Mouse (Mus musculus): ENCODE measurements around the gene Dlg4. TPM values are rescaled to one million over a fixed set of nuclear protein-coding genes. Genes with fewer than 3 reads are reported as not detected.

The Dlg4 gene
- total and polyA plus RNA-seq, 3 experiments: 6.8 to 15.3 (median 7.3) TPM

- TF ChIP-seq RAD21 (IDR thresholded peaks at IDR 0.05; ENCODE audit: low read depth, low read length) (no peak), NRF1 (IDR thresholded peaks at IDR 0.05; ENCODE audit: low read depth, low read length) (no peak)
- H3K79me2 ChIP-seq (replicated peaks; ENCODE audit: control insufficient read depth, extremely low read depth, insufficient read depth, poor library complexity, severe bottlenecking): no peaks in the 10 kb centered on the region
- H3K9ac ChIP-seq (ENCODE audit: insufficient read depth, low read depth): no peak within 1 kb of the TSS
- H3K4me2 ChIP-seq (ENCODE audit: insufficient read depth, low read depth, poor library complexity, severe bottlenecking): no peak within 1 kb of the TSS
- in situ Hi-C loops (cut with MboI; ENCODE audit: low pct_ligation_motif_present, low pct_unique_long_range_greater_than_20kb, low sequenced_read_pairs): loop anchor here (5.0 kb wide), 1 partner anchor 35 kb away; no protein-coding TSS in a partner anchor
- dilution Hi-C loops (cut with MboI; ENCODE audit: extremely low pct_ligation_motif_present, extremely low pct_unique_long_range_greater_than_20kb, low sequenced_read_pairs): no loop called here
- H3K27ac ChIP-seq (ENCODE audit: insufficient read depth, low read depth): no peak within 1 kb of the TSS
- peaks cover 11% of the 10 kb centered on the region for H3K27me3 ChIP-seq (replicated peaks)
- H3K9me3 ChIP-seq (replicated peaks; ENCODE audit: low read length): peaks cover 8% of the 10 kb centered on the region
- no peak within 1 kb of the TSS for H3K4me3 ChIP-seq (replicated peaks in 1 of 3; ENCODE audit: low read depth in 2 of 3, low read length in 2 of 3, poor library complexity in 1 of 3)
- no peaks in the 10 kb centered on the region for H3K36me3 ChIP-seq (replicated peaks in 1 of 2; ENCODE audit: control insufficient read depth in 1 of 2, insufficient read depth in 1 of 2, low read length in 1 of 2)
- no peak for DNase-seq (ENCODE audit: extremely low read depth)
- peaks cover 0 to 4% of the 10 kb centered on the region in 2 experiments; a peak in 1 of 4 replicates for H3K4me1 ChIP-seq (ENCODE audit: control insufficient read depth in 1 of 2, insufficient read depth in 2 of 2)
These were observed 75.4 kb downstream of the Dlg4 start, which contains the start of gene Asgr2 for GRCm38 (mm10) chr11:70091986-70092783. Asgr2 (plus strand) TSS chr11:70092644.

Other genes starting within 250 kb of the Dlg4 start
Only the 20 nearest of the 37 such genes appear.
- gene Tmem95, start 138.9 kb upstream of the Dlg4 start, total RNA-seq (2012; rRNA removed): not detected in 2 replicates
- gene Tmem95, start 138.9 kb upstream of the Dlg4 start, total RNA-seq (2014; rRNA removed): not detected in 2 replicates
- not detected in 2 replicates for gene Tmem95, start 138.9 kb upstream of the Dlg4 start, polyA plus RNA-seq (2012; ENCODE audit: insufficient read length, low read depth)
- 3.3 and 3.9 TPM in 2 replicates for gene Kctd11, start 135.5 kb upstream of the Dlg4 start, total RNA-seq (2012; rRNA removed)
- gene Kctd11, start 135.5 kb upstream of the Dlg4 start, total RNA-seq (2014; rRNA removed): 1.3 and 1.8 TPM in 2 replicates
- 1.5 and 2.1 TPM in 2 replicates for gene Kctd11, start 135.5 kb upstream of the Dlg4 start, polyA plus RNA-seq (2012; ENCODE audit: insufficient read length, low read depth)
- gene Acap1, start 121.4 kb upstream of the Dlg4 start, total RNA-seq (2012; rRNA removed): 38.9 and 39.6 TPM in 2 replicates
- gene Acap1, start 121.4 kb upstream of the Dlg4 start, total RNA-seq (2014; rRNA removed): 58.2 and 66.2 TPM in 2 replicates
- gene Acap1, start 121.4 kb upstream of the Dlg4 start, polyA plus RNA-seq (2012; ENCODE audit: insufficient read length, low read depth): 66.7 and 70.9 TPM in 2 replicates
- 0.34 and 0.59 TPM in 2 replicates for gene 2810408A11Rik, start 116.0 kb upstream of the Dlg4 start, total RNA-seq (2012; rRNA removed)
- 0.35 and 0.86 TPM in 2 replicates for gene 2810408A11Rik, start 116.0 kb upstream of the Dlg4 start, total RNA-seq (2014; rRNA removed)
- gene 2810408A11Rik, start 116.0 kb upstream of the Dlg4 start, polyA plus RNA-seq (2012; ENCODE audit: insufficient read length, low read depth): 0.33 and 0.41 TPM in 2 replicates
- 51.0 and 56.1 TPM in 2 replicates for gene Neurl4, start 115.9 kb upstream of the Dlg4 start, total RNA-seq (2012; rRNA removed)
- gene Neurl4, start 115.9 kb upstream of the Dlg4 start, total RNA-seq (2014; rRNA removed): 21.4 and 22.9 TPM in 2 replicates
- gene Neurl4, start 115.9 kb upstream of the Dlg4 start, polyA plus RNA-seq (2012; ENCODE audit: insufficient read length, low read depth): 40.1 and 46.2 TPM in 2 replicates
- 29.4 and 35.9 TPM in 2 replicates for gene Gps2, start 103.1 kb upstream of the Dlg4 start, total RNA-seq (2012; rRNA removed)
- 25.0 and 27.4 TPM in 2 replicates for gene Gps2, start 103.1 kb upstream of the Dlg4 start, total RNA-seq (2014; rRNA removed)
- gene Gps2, start 103.1 kb upstream of the Dlg4 start, polyA plus RNA-seq (2012; ENCODE audit: insufficient read length, low read depth): 69.2 and 73.6 TPM in 2 replicates
- gene Eif5a, start 95.0 kb upstream of the Dlg4 start, total RNA-seq (2012; rRNA removed): 1,419 and 1,651 TPM in 2 replicates
- gene Eif5a, start 95.0 kb upstream of the Dlg4 start, total RNA-seq (2014; rRNA removed): 2,535 and 2,729 TPM in 2 replicates
- gene Eif5a, start 95.0 kb upstream of the Dlg4 start, polyA plus RNA-seq (2012; ENCODE audit: insufficient read length, low read depth): 3,314 and 3,421 TPM in 2 replicates
- gene Ybx2, start 81.1 kb upstream of the Dlg4 start, total RNA-seq (2012; rRNA removed): 0.25 TPM in 1 of 2 replicates, not detected in the other
- not detected in 2 replicates for gene Ybx2, start 81.1 kb upstream of the Dlg4 start, total RNA-seq (2014; rRNA removed)
- 0.39 TPM in 1 of 2 replicates, not detected in the other for gene Ybx2, start 81.1 kb upstream of the Dlg4 start, polyA plus RNA-seq (2012; ENCODE audit: insufficient read length, low read depth)
- 2.2 and 2.6 TPM in 2 replicates for gene Slc2a4, start 68.8 kb upstream of the Dlg4 start, total RNA-seq (2012; rRNA removed)
- gene Slc2a4, start 68.8 kb upstream of the Dlg4 start, total RNA-seq (2014; rRNA removed): 3.1 and 3.8 TPM in 2 replicates
- 2.3 and 2.4 TPM in 2 replicates for gene Slc2a4, start 68.8 kb upstream of the Dlg4 start, polyA plus RNA-seq (2012; ENCODE audit: insufficient read length, low read depth)
- gene Cldn7, start 52.2 kb upstream of the Dlg4 start, total RNA-seq (2012; rRNA removed): not detected in 2 replicates
- not detected in 2 replicates for gene Cldn7, start 52.2 kb upstream of the Dlg4 start, total RNA-seq (2014; rRNA removed)
- gene Cldn7, start 52.2 kb upstream of the Dlg4 start, polyA plus RNA-seq (2012; ENCODE audit: insufficient read length, low read depth): not detected in 2 replicates
- gene Ctdnep1, start 35.8 kb upstream of the Dlg4 start, total RNA-seq (2012; rRNA removed): 61.8 and 66.7 TPM in 2 replicates
- 37.7 and 42.9 TPM in 2 replicates for gene Ctdnep1, start 35.8 kb upstream of the Dlg4 start, total RNA-seq (2014; rRNA removed)
- gene Ctdnep1, start 35.8 kb upstream of the Dlg4 start, polyA plus RNA-seq (2012; ENCODE audit: insufficient read length, low read depth): 143 and 171 TPM in 2 replicates
- 95.9 and 115 TPM in 2 replicates for gene Elp5, start 34.4 kb upstream of the Dlg4 start, total RNA-seq (2012; rRNA removed)
- gene Elp5, start 34.4 kb upstream of the Dlg4 start, total RNA-seq (2014; rRNA removed): 111 and 119 TPM in 2 replicates
- 177 and 182 TPM in 2 replicates for gene Elp5, start 34.4 kb upstream of the Dlg4 start, polyA plus RNA-seq (2012; ENCODE audit: insufficient read length, low read depth)
- gene Gabarap, start 25.8 kb upstream of the Dlg4 start, total RNA-seq (2012; rRNA removed): 182 and 189 TPM in 2 replicates
- 187 and 213 TPM in 2 replicates for gene Gabarap, start 25.8 kb upstream of the Dlg4 start, total RNA-seq (2014; rRNA removed)
- 352 and 386 TPM in 2 replicates for gene Gabarap, start 25.8 kb upstream of the Dlg4 start, polyA plus RNA-seq (2012; ENCODE audit: insufficient read length, low read depth)
- 67.2 and 81.8 TPM in 2 replicates for gene Phf23, start 21.2 kb upstream of the Dlg4 start, total RNA-seq (2012; rRNA removed)
- 65.2 and 69.0 TPM in 2 replicates for gene Phf23, start 21.2 kb upstream of the Dlg4 start, total RNA-seq (2014; rRNA removed)
- gene Phf23, start 21.2 kb upstream of the Dlg4 start, polyA plus RNA-seq (2012; ENCODE audit: insufficient read length, low read depth): 93.2 and 99.8 TPM in 2 replicates
- 27.3 and 30.6 TPM in 2 replicates for gene Dvl2, start 16.3 kb upstream of the Dlg4 start, total RNA-seq (2012; rRNA removed)
- gene Dvl2, start 16.3 kb upstream of the Dlg4 start, total RNA-seq (2014; rRNA removed): 15.1 and 15.7 TPM in 2 replicates
- gene Dvl2, start 16.3 kb upstream of the Dlg4 start, polyA plus RNA-seq (2012; ENCODE audit: insufficient read length, low read depth): 25.3 and 27.1 TPM in 2 replicates
- 137 and 148 TPM in 2 replicates for gene Acadvl, start 1.5 kb upstream of the Dlg4 start, total RNA-seq (2012; rRNA removed)
- gene Acadvl, start 1.5 kb upstream of the Dlg4 start, total RNA-seq (2014; rRNA removed): 81.8 and 86.6 TPM in 2 replicates
- gene Acadvl, start 1.5 kb upstream of the Dlg4 start, polyA plus RNA-seq (2012; ENCODE audit: insufficient read length, low read depth): 76.9 and 86.4 TPM in 2 replicates
- not detected in 2 replicates for gene Asgr1, start 37.1 kb downstream of the Dlg4 start, total RNA-seq (2012; rRNA removed)
- gene Asgr1, start 37.1 kb downstream of the Dlg4 start, total RNA-seq (2014; rRNA removed): not detected in 2 replicates
- not detected in 2 replicates for gene Asgr1, start 37.1 kb downstream of the Dlg4 start, polyA plus RNA-seq (2012; ENCODE audit: insufficient read length, low read depth)
- gene Asgr2, start 75.7 kb downstream of the Dlg4 start, total RNA-seq (2012; rRNA removed): 0.17 TPM in 1 of 2 replicates, not detected in the other
- not detected in 2 replicates for gene Asgr2, start 75.7 kb downstream of the Dlg4 start, total RNA-seq (2014; rRNA removed)
- 0.19 and 0.39 TPM in 2 replicates for gene Asgr2, start 75.7 kb downstream of the Dlg4 start, polyA plus RNA-seq (2012; ENCODE audit: insufficient read length, low read depth)
- 0.08 TPM in 1 of 2 replicates, not detected in the other for gene Mgl2, start 113.4 kb downstream of the Dlg4 start, total RNA-seq (2012; rRNA removed)
- not detected in 2 replicates for gene Mgl2, start 113.4 kb downstream of the Dlg4 start, total RNA-seq (2014; rRNA removed)
- not detected in 2 replicates for gene Mgl2, start 113.4 kb downstream of the Dlg4 start, polyA plus RNA-seq (2012; ENCODE audit: insufficient read length, low read depth)
- 0.21 TPM in 1 of 2 replicates, not detected in the other for gene Clec10a, start 139.3 kb downstream of the Dlg4 start, total RNA-seq (2012; rRNA removed)
- gene Clec10a, start 139.3 kb downstream of the Dlg4 start, total RNA-seq (2014; rRNA removed): not detected in 2 replicates
- not detected in 2 replicates for gene Clec10a, start 139.3 kb downstream of the Dlg4 start, polyA plus RNA-seq (2012; ENCODE audit: insufficient read length, low read depth)

Measured in CH12.LX (cell line).